Mouse (Mus musculus) hematopoietic stem cell, adult 5-6 weeks (primary cell): ENCODE results near the gene Neurl1a. TPM values are rescaled to one million over a fixed set of nuclear protein-coding genes. Genes with fewer than 3 reads are reported as not detected.
A peak's percentile ranks its signal among the peaks of the same experiment; 100 is the strongest.
"Not testable (repeated sequence)": the region's sequence is repeated elsewhere in the genome, so short reads cannot be mapped to it uniquely, and the experiment has no call there.

ENCODE experiments used
- ATAC-seq, 2 experiments: fragments of 125-278 bp in 1 of 2; replicated peaks in 1 of 2; 2 replicates each; pipeline ENCODE4 v1.8.0; 2016 to 2017; ENCODE audit warnings: inconsistent platforms in 2 of 2, mild to moderate bottlenecking in 2 of 2, moderate number of reproducible peaks in 2 of 2, low read depth in 1 of 2, moderate TSS enrichment in 1 of 2; ENCODE audit not compliant: low FRiP score in 2 of 2, poor library complexity in 2 of 2, severe bottlenecking in 2 of 2, insufficient read depth in 1 of 2, low TSS enrichment in 1 of 2
- total RNA-seq: library from RNA; stranded (forward); fragments of 172-1452, 232-1000 nt; gene quantifications from 2 replicates; pipeline ENCODE4 v1.2.3, GENCODE M21; 2017

Neurl1a gene
- not detected in 2 replicates for total RNA-seq

- no peak for ATAC-seq
These were observed at the start of gene Neurl1a for GRCm38 (mm10) chr19:47178431-47179271. Neurl1a (plus strand) TSS chr19:47178820.

GRCm38 (mm10) chr19:47128835-47129234, 49.8 kb upstream of the Neurl1a start:
- no peak for ATAC-seq

GRCm38 (mm10) chr19:47130551-47131125, 48.0 kb upstream of the Neurl1a start:
- no peak for ATAC-seq

- ATAC-seq: peak; percentile 80 to 83
These were observed 45.5 kb upstream of the Neurl1a start for GRCm38 (mm10) chr19:47133161-47133560.

GRCm38 (mm10) chr19:47135568-47135967, 43.1 kb upstream of the Neurl1a start:
- no peak for ATAC-seq

GRCm38 (mm10) chr19:47136170-47136569, 42.5 kb upstream of the Neurl1a start:
- ATAC-seq: no peak

- ATAC-seq: peak; percentile 12 to 50; a peak in 3 of 4 replicates
These were observed 41.5 kb upstream of the Neurl1a start for GRCm38 (mm10) chr19:47137051-47137581.

GRCm38 (mm10) chr19:47137771-47138421, 40.7 kb upstream of the Neurl1a start, which contains the start of gene Calhm2:
Calhm2 (minus strand) TSS chr19:47138294.
- peak; percentile 72 to 78 for ATAC-seq

- not testable (repeated sequence) for ATAC-seq
These were observed 39.0 kb upstream of the Neurl1a start for GRCm38 (mm10) chr19:47139611-47140010.

GRCm38 (mm10) chr19:47142438-47142837, 36.2 kb upstream of the Neurl1a start:
- ATAC-seq: no peak

- ATAC-seq: no peak
These were observed 34.5 kb upstream of the Neurl1a start, which contains the start of gene Calhm1 for GRCm38 (mm10) chr19:47144154-47144553. Calhm1 (minus strand) TSS chr19:47144254.

- ATAC-seq: no peak; a peak in 1 of 4 replicates
These were observed 30.3 kb upstream of the Neurl1a start for GRCm38 (mm10) chr19:47148267-47148847.

- ATAC-seq: no peak
These were observed 28.8 kb upstream of the Neurl1a start for GRCm38 (mm10) chr19:47149854-47150253.

- no peak for ATAC-seq
These were observed 27.1 kb upstream of the Neurl1a start for GRCm38 (mm10) chr19:47151332-47152061.

GRCm38 (mm10) chr19:47152062-47152369, 26.6 kb upstream of the Neurl1a start:
- no peak for ATAC-seq

GRCm38 (mm10) chr19:47153767-47154166, 24.9 kb upstream of the Neurl1a start:
- ATAC-seq: no peak

GRCm38 (mm10) chr19:47157664-47158063, 21.0 kb upstream of the Neurl1a start, which contains the start of gene Calhm3:
Calhm3 (minus strand) TSS chr19:47157764.
- ATAC-seq: no peak
